Mouse (Mus musculus) small intestine, adult 2 months (tissue): Measurements from ENCODE around the gene Alkbh7. TPM values are rescaled to one million over a fixed set of nuclear protein-coding genes. Genes with fewer than 3 reads are reported as not detected.

ENCODE experiments used
- H3K27ac ChIP-seq: fragments of 200-500 bp; 2 replicates; pipeline ENCODE4 v1.5.1; 2012; ENCODE audit warnings: low read depth, low read length, control low read depth, inconsistent platforms; ENCODE audit not compliant: insufficient read depth
- H3K27me3 ChIP-seq: fragments of 200-500 bp; 2 replicates; pipeline ENCODE4 v1.6.1; 2012; ENCODE audit warnings: mild to moderate bottlenecking, moderate library complexity, low read length, inconsistent platforms; ENCODE audit not compliant: control insufficient read depth, insufficient read depth
- H3K36me3 ChIP-seq: fragments of 200-500 bp; 2 replicates; pipeline ENCODE4 v1.6.1; 2012; ENCODE audit warnings: mild to moderate bottlenecking, low read length, control low read depth, inconsistent platforms; ENCODE audit not compliant: control insufficient read depth, insufficient read depth
- H3K4me1 ChIP-seq: fragments of 200-500 bp; 2 replicates; pipeline ENCODE4 v1.6.1; 2012; ENCODE audit warnings: low read length, inconsistent platforms, mixed read lengths; ENCODE audit not compliant: control insufficient read depth, insufficient read depth, insufficient read length
- H3K4me3 ChIP-seq: fragments of 200-500 bp; 2 replicates; pipeline ENCODE4 v1.5.1; 2012; ENCODE audit warnings: low read depth, mild to moderate bottlenecking, control low read depth, inconsistent platforms, low read length, moderate library complexity
- CTCF ChIP-seq: fragments of 200-500 bp; IDR thresholded peaks from 2 replicates; pipeline ENCODE4 v1.5.1; 2012; ENCODE audit warnings: low read depth, mild to moderate bottlenecking, control low read depth, inconsistent platforms, low read length, moderate library complexity, mixed read lengths; ENCODE audit not compliant: insufficient replicate concordance, insufficient read length; ENCODE audit errors: extremely low read depth
- POLR2A ChIP-seq: fragments of 200-500 bp; IDR thresholded peaks from 2 replicates; pipeline ENCODE4 v1.6.1; 2012; ENCODE audit warnings: low read depth, mild to moderate bottlenecking, control low read depth, inconsistent platforms, low read length, moderate library complexity
- WGBS: fragments of 180-500 bp; shearing (Covaris S2); methylation state at CpG from one replicate; pipeline ENCODE4 v1.1.7; 2018; 5-methylcytosine and 5-hydroxymethylcytosine counted together
- polyA plus RNA-seq: library from polyadenylated mRNA; depleted of rRNA; stranded (reverse); fragments of >200 nt; gene quantifications from 2 replicates; pipeline ENCODE4 v1.2.3, GENCODE M21; 2012

Gene Alkbh7
- polyA plus RNA-seq, 1 experiment: 63.7 TPM

DNA sequence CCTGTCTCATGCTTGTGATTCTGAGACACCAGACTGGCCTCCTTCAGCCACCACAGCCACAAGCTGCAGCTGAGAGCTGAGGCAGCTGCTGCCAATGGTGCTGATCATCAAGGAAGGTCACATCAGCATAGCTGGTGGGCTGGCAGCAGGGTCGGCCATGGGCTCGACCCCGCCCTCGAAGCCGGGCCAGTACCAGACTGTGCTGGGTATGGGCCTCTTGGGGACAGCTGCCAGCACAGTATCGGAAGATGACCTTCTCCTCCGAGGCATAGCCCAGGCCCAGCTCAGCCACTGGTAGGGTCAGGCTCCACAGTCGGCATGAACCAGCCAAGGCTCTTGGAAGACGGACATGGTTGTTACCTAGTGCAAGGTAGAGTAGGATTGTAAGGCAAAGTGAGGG lies 2.3 kb downstream of the Alkbh7 start:
- no peak for TF ChIP-seq CTCF
- no peak for TF ChIP-seq POLR2A
- Histone ChIP-seq H3K4me3 (no peak overlapping the region), H3K36me3 (peaks cover 35% of the 10 kb centered on the region), H3K27me3 (no peaks in the 10 kb centered on the region), H3K4me1 (peaks cover 3% of the 10 kb centered on the region; the same call in 1 of the 2 replicates), H3K27ac (no peak overlapping the region)
- WGBS: 93% methylated on average over 9 of the region's 9 CpGs

DNA sequence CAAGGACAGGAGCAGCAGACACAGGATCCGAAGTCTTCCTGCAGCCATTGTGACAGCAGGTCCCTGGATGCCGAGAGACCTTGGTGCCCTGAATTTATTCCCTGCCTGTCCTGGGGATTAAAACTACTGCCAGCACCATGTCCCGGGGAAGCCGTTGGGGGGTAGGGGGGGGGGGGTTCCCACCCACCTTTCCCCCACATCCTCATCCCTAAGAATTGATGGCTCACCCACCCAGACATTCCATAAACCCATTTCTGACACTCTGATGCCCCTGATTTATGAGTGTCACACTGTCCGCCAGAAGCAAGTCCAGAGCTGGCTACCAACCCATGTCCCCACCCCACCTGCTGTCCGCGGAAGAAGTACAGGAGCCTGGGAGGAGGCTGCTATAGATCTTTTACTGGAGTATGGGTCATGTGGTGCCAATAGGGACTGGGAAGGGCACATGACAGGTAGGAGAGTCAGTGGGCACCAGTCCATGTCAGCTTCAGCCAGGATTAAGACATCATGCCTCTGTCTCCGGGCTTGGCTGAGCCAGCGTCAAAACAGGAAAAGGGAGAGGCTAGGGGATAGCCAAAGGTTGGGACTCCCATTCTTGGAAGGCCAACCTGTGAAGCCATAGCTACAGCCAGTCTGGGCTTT lies 3.0 kb downstream of the Alkbh7 start, which contains the start of gene Pspn:
TSS of gene Pspn (minus strand) at position 51 of the 642 bp plus-strand sequence.
- TF ChIP-seq CTCF: no peak
- Histone ChIP-seq H3K36me3 (peaks cover 36% of the 10 kb centered on the region), H3K4me1 (peaks cover 3% of the 10 kb centered on the region; the same call in 1 of the 2 replicates), H3K4me3 (no peak within 1 kb of the TSS), H3K27ac (no peak within 1 kb of the TSS), H3K27me3 (no peaks in the 10 kb centered on the region)
- WGBS: 76% methylated on average over 9 of the region's 9 CpGs

DNA sequence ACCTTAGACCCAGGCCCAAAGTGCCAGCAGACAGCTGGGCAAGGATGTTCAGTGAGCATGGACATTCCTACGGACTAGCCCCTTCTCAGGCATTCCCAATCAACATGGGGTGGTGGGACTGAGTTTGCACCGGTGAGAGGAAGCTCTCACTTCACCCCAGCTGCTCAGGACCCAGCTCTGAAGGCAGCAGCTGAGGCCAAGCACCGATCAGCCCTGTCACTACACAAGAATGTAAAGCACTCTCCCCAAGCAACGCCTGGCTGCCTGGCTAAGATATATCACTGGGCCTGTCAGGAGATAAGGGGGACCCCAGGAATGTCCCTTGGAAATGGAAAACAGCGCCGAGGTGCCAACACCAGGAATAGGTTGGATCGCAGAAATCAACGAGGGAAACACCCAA lies 4.1 kb downstream of the Alkbh7 start:
- H3K4me1 ChIP-seq: peaks cover 3% of the 10 kb centered on the region; the same call in 1 of the 2 replicates
- peaks cover 39% of the 10 kb centered on the region for H3K36me3 ChIP-seq
- no peak overlapping the region for H3K4me3 ChIP-seq
- TF ChIP-seq CTCF (no peak), POLR2A (no peak)
- no peak overlapping the region for H3K27ac ChIP-seq
- 58% methylated on average over 8 of the region's 8 CpGs for WGBS
- no peaks in the 10 kb centered on the region for H3K27me3 ChIP-seq

DNA sequence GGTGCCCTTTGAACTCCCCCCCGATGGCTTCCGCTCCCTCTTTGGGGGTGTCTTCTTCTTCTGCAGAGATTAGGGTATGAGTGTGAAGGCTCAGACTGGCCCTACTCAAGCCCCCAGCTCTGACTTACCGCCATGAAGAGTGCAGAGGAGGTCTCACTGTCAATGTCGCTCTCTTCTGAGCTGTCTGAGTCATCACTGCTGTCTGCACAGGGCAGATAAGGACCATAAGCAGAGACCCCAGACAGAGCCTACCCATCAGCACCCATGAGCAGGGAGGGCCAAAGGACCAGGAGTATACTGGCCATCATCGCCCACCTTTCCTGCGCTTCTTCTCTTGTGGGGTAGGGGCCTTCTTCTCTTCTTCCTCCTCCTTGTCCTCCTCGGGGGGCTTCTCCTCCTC lies 6.9 kb downstream of the Alkbh7 start:
- H3K36me3 ChIP-seq: peaks cover 56% of the 10 kb centered on the region
- H3K4me1 ChIP-seq: no peaks in the 10 kb centered on the region
- no peak overlapping the region for H3K4me3 ChIP-seq
- 93% methylated on average over 7 of the region's 7 CpGs for WGBS
- no peak for TF ChIP-seq POLR2A
- TF ChIP-seq CTCF: no peak
- H3K27me3 ChIP-seq: no peaks in the 10 kb centered on the region
- H3K27ac ChIP-seq: no peak overlapping the region

DNA sequence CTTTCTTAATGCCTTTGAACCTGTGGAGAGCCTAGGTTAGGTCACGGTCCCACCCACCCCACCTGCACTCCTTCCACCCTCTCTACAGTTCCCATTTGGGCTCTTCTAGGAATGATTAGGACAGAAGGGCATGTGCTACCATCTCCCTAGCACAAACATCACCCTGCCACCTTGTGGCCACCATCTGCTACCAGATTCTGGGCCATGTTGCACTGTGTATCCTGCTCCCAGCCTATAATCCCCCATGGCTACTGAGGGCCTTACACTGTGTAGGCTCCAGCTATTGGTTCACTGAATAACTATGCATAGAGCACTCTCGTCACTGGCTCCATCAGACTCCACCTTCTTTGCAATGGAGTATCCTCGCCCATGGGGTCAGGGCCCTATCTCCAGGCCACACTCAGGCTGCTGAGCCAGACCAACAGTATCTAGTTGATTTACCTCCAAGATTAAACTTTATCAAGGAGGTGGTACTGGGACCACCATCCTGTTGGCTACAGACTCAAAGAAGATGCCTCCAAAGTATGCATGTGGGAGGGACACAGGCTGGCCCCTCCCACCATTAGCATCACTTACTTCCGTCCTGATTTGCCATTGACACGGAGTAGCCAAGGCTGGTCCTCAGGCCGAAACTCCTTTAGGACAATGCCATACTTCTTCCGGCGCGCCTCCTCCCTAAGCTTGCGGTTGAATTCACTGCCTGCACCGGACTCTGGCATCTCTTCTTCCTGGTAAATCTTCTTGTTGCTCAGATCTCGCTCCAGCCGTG lies 10.2 kb downstream of the Alkbh7 start:
- Histone ChIP-seq H3K36me3 (peaks cover 55% of the 10 kb centered on the region), H3K27ac (no peak overlapping the region), H3K27me3 (no peaks in the 10 kb centered on the region), H3K4me1 (peaks cover 7% of the 10 kb centered on the region; the same call in 1 of the 2 replicates), H3K4me3 (no peak overlapping the region)
- WGBS: 96% methylated on average over 13 of the region's 13 CpGs
- TF ChIP-seq CTCF (peak; percentile 15; the same call in 1 of the 2 replicates), POLR2A (no peak)

DNA sequence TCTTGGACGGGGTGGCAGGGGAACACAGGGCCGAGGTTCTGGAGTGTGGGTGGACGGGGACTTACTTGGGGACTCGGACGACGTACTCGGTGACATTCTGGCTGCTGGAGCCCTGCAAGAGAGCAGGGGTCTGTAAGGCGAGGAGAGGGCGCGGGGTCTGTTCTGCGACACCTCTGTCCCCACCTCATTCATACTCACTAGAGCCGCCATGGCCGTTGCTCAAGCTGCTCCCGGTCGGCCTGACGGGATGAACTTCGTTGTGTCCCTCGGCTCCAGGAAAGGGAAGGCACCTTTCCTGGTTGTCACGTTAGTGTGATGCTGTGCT lies 13.7 kb downstream of the Alkbh7 start:
- H3K36me3 ChIP-seq: peaks cover 24% of the 10 kb centered on the region
- 0% methylated on average over 19 of the region's 19 CpGs for WGBS
- no peaks in the 10 kb centered on the region for H3K27me3 ChIP-seq
- H3K4me1 ChIP-seq: peaks cover 7% of the 10 kb centered on the region; the same call in 1 of the 2 replicates
- H3K27ac ChIP-seq: peak overlapping the region; percentile 63
- TF ChIP-seq POLR2A (no peak), CTCF (no peak)
- H3K4me3 ChIP-seq: peak overlapping the region; percentile 81
